In genomic region chr17:12866853-12867252, GRCm38 (mm10) we compare ENCODE assay signal across 17 mouse cellular contexts. TPM values are rescaled to one million over a fixed set of nuclear protein-coding genes. Genes with fewer than 3 reads are reported as not detected.
DNase-seq lines count a peak whose midpoint lies in the region; ATAC-seq and TF ChIP-seq lines count a peak whose summit lies in the region.
"Had no signal": no experiment of that assay in that cellular context is flagged by ENCODE, and none has a peak within 500 bp of the region (broad histone marks: within the 10 kb centered on the region; RNA-seq: fewer than 3 reads in every experiment).

No protein-coding gene starts in this region.

- TF ChIP-seq CTCF in testis, adult 2 months (IDR thresholded peaks at IDR 0.05; ENCODE audit: control insufficient read depth, insufficient read depth, insufficient replicate concordance, low read depth, low read length) = no peak

- H3K4me2 ChIP-seq in midbrain, embryonic 16.5 days (ENCODE audit: low read length) = no peak overlapping the region
- no peak overlapping the region for H3K4me2 ChIP-seq in forebrain, embryonic 11.5 days (ENCODE audit: low read depth, low read length, severe bottlenecking)
- H3K4me2 ChIP-seq: forebrain, embryonic 13.5 days; hindbrain, embryonic 13.5 days; limb, embryonic 13.5 days had no signal

- no peak for TF ChIP-seq POLR2A in testis, adult 2 months (IDR thresholded peaks at IDR 0.05; ENCODE audit: control insufficient read depth, low read depth, low read length)

- DNase-seq in frontal cortex, postnatal 10 days (ENCODE audit: low spot score in 2 of 2) = no peak
- DNase-seq in testis, postnatal 10 days (ENCODE audit: low spot score) = no peak
- DNase-seq in left cerebral cortex, postnatal 36 days (ENCODE audit: low spot score in 2 of 2) = peak; percentile 70 to 71
- no peak for DNase-seq in forebrain, embryonic 11.5 days (ENCODE audit: low spot score)
- DNase-seq in thymus, adult 18-20 months = no peak
- DNase-seq: cerebellum, adult 2 months; kidney, adult 11 months; lung, adult 2 months had no signal

- peak overlapping the region; percentile 61 for H3K4me3 ChIP-seq in testis, adult 2 months (ENCODE audit: control insufficient read depth, low read depth, low read length)
- no peak overlapping the region for H3K4me3 ChIP-seq in midbrain, embryonic 16.5 days (ENCODE audit: low read depth, low read length)
- no peak overlapping the region for H3K4me3 ChIP-seq in forebrain, embryonic 11.5 days (ENCODE audit: low read depth, low read length)
- H3K4me3 ChIP-seq: forebrain, embryonic 13.5 days; hindbrain, embryonic 13.5 days; limb, embryonic 13.5 days had no signal

- ATAC-seq in frontal cortex, adult (ENCODE audit: low TSS enrichment) = peak; percentile 87
- no peak for ATAC-seq in midbrain, embryonic 16.5 days
- no peak for ATAC-seq in forebrain, embryonic 11.5 days (replicated peaks; ENCODE audit: low FRiP score)
- ATAC-seq: forebrain, embryonic 13.5 days had no signal

- H3K36me3 ChIP-seq in testis, adult 2 months (ENCODE audit: control insufficient read depth, insufficient read depth, low read length) = no peaks in the 10 kb centered on the region
- H3K36me3 ChIP-seq in midbrain, embryonic 16.5 days (ENCODE audit: control insufficient read depth, insufficient read depth, low read length) = no peaks in the 10 kb centered on the region
- no peaks in the 10 kb centered on the region for H3K36me3 ChIP-seq in forebrain, embryonic 11.5 days (ENCODE audit: control insufficient read depth, insufficient read depth, low read length)
- H3K36me3 ChIP-seq: hindbrain, embryonic 13.5 days; limb, embryonic 13.5 days had no signal

- WGBS in midbrain, embryonic 16.5 days = 84% methylated on average over 10 of the region's 10 CpGs
- WGBS in forebrain, embryonic 11.5 days = 83% methylated on average over 10 of the region's 10 CpGs

- H3K9ac ChIP-seq in midbrain, embryonic 16.5 days (ENCODE audit: low read depth, low read length) = no peak overlapping the region
- no peak overlapping the region for H3K9ac ChIP-seq in forebrain, embryonic 11.5 days (ENCODE audit: low read length)
- H3K9ac ChIP-seq: forebrain, embryonic 13.5 days; hindbrain, embryonic 13.5 days; limb, embryonic 13.5 days had no signal

- H3K9me3 ChIP-seq in midbrain, embryonic 16.5 days (replicated peaks; ENCODE audit: control insufficient read depth, low read length, poor library complexity, severe bottlenecking) = no peaks in the 10 kb centered on the region
- H3K9me3 ChIP-seq in forebrain, embryonic 11.5 days (ENCODE audit: control insufficient read depth, low read length) = no peaks in the 10 kb centered on the region
- H3K9me3 ChIP-seq: forebrain, embryonic 13.5 days; hindbrain, embryonic 13.5 days; limb, embryonic 13.5 days had no signal

- H3K4me1 ChIP-seq in testis, adult 2 months (ENCODE audit: control insufficient read depth, insufficient read depth, low read length) = peaks cover 11% of the 10 kb centered on the region
- H3K4me1 ChIP-seq in midbrain, embryonic 16.5 days (ENCODE audit: control insufficient read depth, insufficient read depth, low read length) = no peaks in the 10 kb centered on the region
- H3K4me1 ChIP-seq in forebrain, embryonic 11.5 days (replicated peaks; ENCODE audit: control insufficient read depth, insufficient read depth, low read length) = no peaks in the 10 kb centered on the region
- H3K4me1 ChIP-seq: forebrain, embryonic 13.5 days; hindbrain, embryonic 13.5 days had no signal

- H3K27ac ChIP-seq in testis, adult 2 months (ENCODE audit: control insufficient read depth, insufficient read depth, low read depth, low read length) = no peak overlapping the region
- H3K27ac ChIP-seq in midbrain, embryonic 16.5 days (ENCODE audit: low read length) = no peak overlapping the region
- H3K27ac ChIP-seq in forebrain, embryonic 11.5 days (ENCODE audit: low read depth, low read length) = no peak overlapping the region
- H3K27ac ChIP-seq: forebrain, embryonic 13.5 days; hindbrain, embryonic 13.5 days; limb, embryonic 13.5 days had no signal

- intact Hi-C loops in left cerebral cortex, postnatal 36 days (cut with DNase I) = no loop called here

- H3K27me3 ChIP-seq in testis, adult 2 months (ENCODE audit: control insufficient read depth, insufficient read depth, low read length) = no peaks in the 10 kb centered on the region
- no peaks in the 10 kb centered on the region for H3K27me3 ChIP-seq in midbrain, embryonic 16.5 days (ENCODE audit: control insufficient read depth, insufficient read depth, low read depth, low read length)
- H3K27me3 ChIP-seq in forebrain, embryonic 11.5 days (ENCODE audit: control insufficient read depth, insufficient read depth, low read length) = no peaks in the 10 kb centered on the region; the same call in 1 of the 2 replicates
- H3K27me3 ChIP-seq: forebrain, embryonic 13.5 days; limb, embryonic 13.5 days had no signal

RNA-seq across cellular contexts. Expression of gene Mas1, which starts 1.1 kb away (rescaled TPM):
- 78.9 and 80.3 TPM in 2 replicates for polyA plus RNA-seq in testis, adult 2 months (2012; rRNA removed)
- total RNA-seq in left cerebral cortex, postnatal 36 days (2021) = 10 to 100 TPM; 27.4 to 35.8 TPM
- polyA plus RNA-seq in midbrain, embryonic 16.5 days (2015; fragmentation: Nextera tagmentation; extraction: Ambion mirVana) = not detected in 2 replicates
- 0.29 TPM in 1 of 2 replicates, not detected in the other for polyA plus RNA-seq in forebrain, embryonic 11.5 days (2014; fragmentation: Nextera tagmentation; extraction: Ambion mirVana)
- total RNA-seq: megakaryocyte-erythroid progenitor cell, adult 5-6 weeks had no signal
- polyA plus RNA-seq: forebrain, embryonic 13.5 days had no signal

RNA-seq across cellular contexts. Expression of gene Mrgprh, which starts 9.0 kb away (rescaled TPM):
- 0.10 TPM in 2 replicates for polyA plus RNA-seq in testis, adult 2 months (2012; rRNA removed)
- total RNA-seq in left cerebral cortex, postnatal 36 days (2021) = under 1 TPM in 1 of 2 experiments, not detected in 1; 0.37 TPM
- polyA plus RNA-seq in midbrain, embryonic 16.5 days (2015; fragmentation: Nextera tagmentation; extraction: Ambion mirVana) = not detected in 2 replicates
- not detected in 2 replicates for polyA plus RNA-seq in forebrain, embryonic 11.5 days (2014; fragmentation: Nextera tagmentation; extraction: Ambion mirVana)
- total RNA-seq: megakaryocyte-erythroid progenitor cell, adult 5-6 weeks had no signal
- polyA plus RNA-seq: embryonic facial prominence, embryonic 11.5 days; forebrain, embryonic 13.5 days; hindbrain, embryonic 13.5 days; stomach, embryonic 14.5 days had no signal

RNA-seq across cellular contexts. Expression of gene Pnldc1, which starts 43.2 kb away (rescaled TPM):
- 13.9 and 17.1 TPM in 2 replicates for polyA plus RNA-seq in testis, adult 2 months (2012; rRNA removed)
- 1 to 10 TPM; 1.4 to 1.8 TPM for total RNA-seq in left cerebral cortex, postnatal 36 days (2021)
- polyA plus RNA-seq in midbrain, embryonic 16.5 days (2015; fragmentation: Nextera tagmentation; extraction: Ambion mirVana) = 0.75 and 1.7 TPM in 2 replicates
- polyA plus RNA-seq in forebrain, embryonic 11.5 days (2014; fragmentation: Nextera tagmentation; extraction: Ambion mirVana) = 1.8 and 2.3 TPM in 2 replicates
- total RNA-seq: megakaryocyte-erythroid progenitor cell, adult 5-6 weeks had no signal

RNA-seq across cellular contexts. Expression of gene Tcp1, which starts 48.6 kb away (rescaled TPM):
- 676 and 702 TPM in 2 replicates for polyA plus RNA-seq in testis, adult 2 months (2012; rRNA removed)
- 100 to 1,000 TPM; 193 to 198 TPM for total RNA-seq in left cerebral cortex, postnatal 36 days (2021)
- 347 and 381 TPM in 2 replicates for polyA plus RNA-seq in midbrain, embryonic 16.5 days (2015; fragmentation: Nextera tagmentation; extraction: Ambion mirVana)
- 497 and 535 TPM in 2 replicates for polyA plus RNA-seq in forebrain, embryonic 11.5 days (2014; fragmentation: Nextera tagmentation; extraction: Ambion mirVana)

RNA-seq across cellular contexts. Expression of gene Mrpl18, which starts 49.3 kb away (rescaled TPM):
- polyA plus RNA-seq in testis, adult 2 months (2012; rRNA removed) = 26.3 and 32.3 TPM in 2 replicates
- total RNA-seq in left cerebral cortex, postnatal 36 days (2021) = 10 to 100 TPM; 54.0 to 56.0 TPM
- 117 and 122 TPM in 2 replicates for polyA plus RNA-seq in midbrain, embryonic 16.5 days (2015; fragmentation: Nextera tagmentation; extraction: Ambion mirVana)
- polyA plus RNA-seq in forebrain, embryonic 11.5 days (2014; fragmentation: Nextera tagmentation; extraction: Ambion mirVana) = 172 and 187 TPM in 2 replicates

Comparison
In these comparisons a context has a peak if more than half of its experiments do, and no peak if none do; other contexts are left out.
1. DNase-seq: peak in left cerebral cortex, postnatal 36 days (2 of 2); none in frontal cortex, postnatal 10 days (0 of 2), testis, postnatal 10 days (single experiment), forebrain, embryonic 11.5 days (single experiment) and thymus, adult 18-20 months (0 of 2).
2. RNA of gene Mas1, which starts 1.1 kb away (polyA plus RNA-seq): 78.9 to 80.3 TPM in testis, adult 2 months; 0.29 TPM in forebrain, embryonic 11.5 days and not detected in midbrain, embryonic 16.5 days; every median in the first group is over 10 times any median in the second.